Mouse (Mus musculus) cerebellum, postnatal 10 days (tissue): ENCODE data around the gene Atxn7l1.

ENCODE experiments used
- DNase-seq, 2 experiments: peaks; one replicate each; pipeline ENCODE4 v3.0.0; 2021; ENCODE audit warnings: mixed read lengths in 2 of 2

The Atxn7l1 gene

DNA sequence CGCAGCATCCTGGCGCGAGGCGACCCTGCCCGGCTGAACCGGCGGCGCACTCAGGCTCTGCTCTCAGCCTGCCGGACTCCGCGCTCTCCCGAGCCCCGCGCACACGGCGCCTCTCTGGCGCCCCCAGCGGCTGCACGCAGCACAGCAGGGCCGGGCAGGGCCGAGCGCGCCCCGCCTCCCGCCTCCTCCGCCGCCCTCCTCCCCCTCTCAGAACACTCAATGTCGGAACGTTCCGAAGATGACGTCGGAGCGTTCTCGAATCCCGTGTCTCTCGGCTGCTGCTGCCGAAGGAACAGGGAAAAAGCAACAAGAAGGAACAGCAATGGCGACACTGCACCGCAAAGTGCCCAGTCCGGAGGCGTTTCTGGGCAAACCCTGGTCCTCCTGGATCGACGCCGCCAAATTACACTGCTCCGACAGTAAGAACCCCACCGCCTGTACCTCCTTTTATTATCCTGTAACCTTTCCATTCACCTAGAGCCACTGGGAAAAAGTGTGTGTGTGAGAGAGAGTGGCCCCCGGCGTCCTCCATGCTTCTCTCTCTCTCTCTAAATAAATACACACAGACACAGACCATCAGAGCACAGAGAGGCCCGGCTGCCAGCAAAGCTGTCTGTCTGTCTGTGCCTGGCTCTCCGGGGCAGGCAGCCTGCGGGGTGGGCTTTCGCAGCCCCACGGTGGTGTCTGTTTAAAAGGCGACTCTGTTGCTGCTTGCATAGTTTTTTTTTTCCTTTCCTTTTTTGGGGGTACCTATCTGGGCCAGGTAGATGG lies at the start of gene Atxn7l1:
Gene Atxn7l1, plus strand, starts transcription at position 197 of the 771 bp plus-strand sequence.
- peak; percentile 96 for DNase-seq

- no peak for DNase-seq
These were observed 45.9 kb upstream of the Atxn7l1 start for GRCm38 (mm10) chr12:33101627-33102026.

DNA sequence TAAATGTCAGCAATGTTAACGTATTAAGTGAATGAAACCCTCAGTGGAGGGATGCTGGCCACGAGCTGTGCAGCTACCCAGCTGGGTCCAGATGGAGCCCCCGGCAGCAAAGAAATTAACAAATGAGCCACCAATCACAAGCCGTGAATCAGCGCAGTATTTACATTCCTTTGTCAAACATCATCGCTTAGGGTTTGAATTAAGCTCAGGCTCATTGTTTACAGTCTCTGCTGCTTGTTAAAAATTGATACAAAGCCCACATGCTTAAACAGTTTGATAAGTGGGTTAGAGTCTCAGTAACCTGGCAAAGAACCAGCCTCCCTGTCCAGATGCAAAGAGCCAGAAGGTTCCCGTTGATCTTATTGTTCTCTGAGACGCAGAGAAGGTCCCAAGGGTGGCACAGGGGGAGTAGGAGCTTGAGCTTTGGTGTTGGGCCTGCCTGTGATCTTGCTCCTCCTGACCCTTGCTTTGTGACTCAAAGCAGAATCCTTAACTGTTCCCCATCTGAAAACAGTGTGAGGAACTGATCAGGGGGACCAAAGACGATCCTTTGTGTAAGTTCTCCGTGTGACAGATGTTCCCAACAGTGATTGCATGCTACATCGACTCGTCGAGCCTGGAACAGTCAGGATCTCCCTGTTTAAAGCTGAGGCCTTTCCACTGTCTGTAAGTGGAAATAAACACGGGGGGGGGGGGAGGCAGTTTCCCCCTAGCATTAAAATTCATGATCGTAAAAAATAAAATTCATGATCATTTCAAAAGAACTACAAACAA lies 45.0 kb upstream of the Atxn7l1 start:
- DNase-seq: no peak

- DNase-seq: peak; percentile 40 to 49
These were observed 41.8 kb upstream of the Atxn7l1 start for GRCm38 (mm10) chr12:33105724-33106123.

DNA sequence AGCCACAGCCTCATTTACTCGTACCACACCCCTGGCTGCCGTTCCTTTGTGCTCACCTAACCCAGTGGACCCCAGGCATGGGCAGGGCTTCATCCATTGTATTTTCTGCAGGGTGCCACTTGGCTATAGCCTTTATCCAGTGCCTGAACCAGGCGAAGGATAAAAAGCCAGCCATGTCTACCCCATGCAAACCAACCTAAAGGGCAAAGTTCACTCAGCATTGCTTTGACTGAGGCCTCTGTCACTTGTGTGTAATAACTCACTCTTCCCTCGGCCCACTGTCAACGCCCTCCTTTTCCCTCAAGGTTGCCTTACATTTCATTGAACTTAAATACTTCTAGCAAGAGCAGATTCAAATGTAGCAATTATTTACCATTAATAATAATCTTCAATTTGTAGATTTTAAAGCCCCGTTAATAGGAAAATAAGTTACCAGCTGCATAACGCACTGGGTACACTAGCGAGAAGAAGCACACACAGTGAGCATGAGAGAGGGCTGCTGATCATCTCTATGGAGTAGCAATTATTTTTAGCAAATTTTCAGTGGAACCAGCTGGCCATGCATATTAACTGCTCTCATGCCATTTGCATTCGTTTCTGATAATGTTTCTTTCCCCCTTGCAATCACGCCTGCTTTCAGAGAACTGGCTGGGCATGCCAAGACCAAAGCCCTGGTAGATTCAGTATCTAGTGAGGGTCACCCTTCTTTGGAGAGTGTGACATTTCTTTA lies 40.9 kb upstream of the Atxn7l1 start:
- no peak for DNase-seq

GRCm38 (mm10) chr12:33109531-33109930 lies 38.0 kb upstream of the Atxn7l1 start:
- DNase-seq: peak; percentile 48 to 49

DNA sequence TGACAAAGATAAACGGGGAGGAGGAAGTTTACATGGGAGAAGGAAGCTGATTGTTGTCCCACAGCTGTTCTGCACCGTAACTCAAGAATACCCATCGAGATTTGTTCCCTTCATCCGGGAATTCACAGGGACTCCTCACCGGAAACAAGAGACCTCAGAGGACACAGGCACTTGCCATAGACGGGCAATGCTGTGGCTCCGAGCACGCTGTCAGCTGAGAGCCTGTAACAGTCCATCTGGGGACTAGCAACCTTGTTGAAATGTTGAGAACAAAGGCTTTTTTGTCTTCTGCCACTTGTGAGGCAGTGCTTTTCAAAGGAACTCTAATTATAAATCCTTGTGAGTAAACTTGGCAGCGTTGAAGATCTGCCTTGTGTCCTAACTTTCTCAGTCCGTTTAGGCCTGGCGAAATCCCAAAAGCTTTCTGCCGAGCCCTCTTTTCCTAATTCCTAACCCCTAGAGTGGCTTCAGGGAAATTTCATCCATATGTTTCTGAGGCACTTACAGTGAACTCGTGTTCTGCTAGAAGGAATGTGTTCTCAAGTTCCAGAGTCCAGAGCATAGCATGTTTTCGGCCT lies 36.5 kb upstream of the Atxn7l1 start:
- peak; percentile 38 to 48 for DNase-seq

DNA sequence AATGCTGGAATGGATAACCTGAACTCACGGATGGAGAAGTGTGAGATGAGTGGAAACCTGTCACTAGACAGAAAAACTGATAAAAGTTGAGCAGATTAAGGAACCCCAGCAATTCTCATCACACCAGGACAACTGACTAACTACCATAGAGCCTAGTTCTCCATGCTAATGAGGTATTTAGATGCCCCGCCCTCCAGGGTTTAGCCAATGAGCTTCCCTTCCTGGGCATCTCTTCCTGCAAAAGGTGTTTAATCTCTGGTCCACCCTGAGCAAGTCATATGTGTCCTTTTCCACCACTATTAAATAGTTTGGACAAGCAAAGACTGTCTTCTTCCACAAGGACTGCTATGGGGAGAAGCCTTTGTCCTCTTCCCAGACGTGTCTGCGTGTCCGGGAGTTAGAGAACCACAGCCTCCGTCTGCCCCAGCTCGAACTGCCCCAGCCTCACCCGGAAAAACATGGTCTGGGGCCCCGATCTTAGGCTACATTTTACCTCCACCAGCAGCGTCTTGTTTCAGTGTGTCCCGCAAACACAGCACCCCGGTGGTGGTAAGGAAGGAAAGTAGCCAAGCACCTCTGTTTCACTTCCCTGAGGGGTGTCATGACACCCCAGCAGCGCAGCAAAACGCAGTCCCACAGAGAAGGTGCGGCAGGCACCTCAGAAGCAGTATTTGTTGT lies 28.7 kb upstream of the Atxn7l1 start:
- DNase-seq: no peak

DNA sequence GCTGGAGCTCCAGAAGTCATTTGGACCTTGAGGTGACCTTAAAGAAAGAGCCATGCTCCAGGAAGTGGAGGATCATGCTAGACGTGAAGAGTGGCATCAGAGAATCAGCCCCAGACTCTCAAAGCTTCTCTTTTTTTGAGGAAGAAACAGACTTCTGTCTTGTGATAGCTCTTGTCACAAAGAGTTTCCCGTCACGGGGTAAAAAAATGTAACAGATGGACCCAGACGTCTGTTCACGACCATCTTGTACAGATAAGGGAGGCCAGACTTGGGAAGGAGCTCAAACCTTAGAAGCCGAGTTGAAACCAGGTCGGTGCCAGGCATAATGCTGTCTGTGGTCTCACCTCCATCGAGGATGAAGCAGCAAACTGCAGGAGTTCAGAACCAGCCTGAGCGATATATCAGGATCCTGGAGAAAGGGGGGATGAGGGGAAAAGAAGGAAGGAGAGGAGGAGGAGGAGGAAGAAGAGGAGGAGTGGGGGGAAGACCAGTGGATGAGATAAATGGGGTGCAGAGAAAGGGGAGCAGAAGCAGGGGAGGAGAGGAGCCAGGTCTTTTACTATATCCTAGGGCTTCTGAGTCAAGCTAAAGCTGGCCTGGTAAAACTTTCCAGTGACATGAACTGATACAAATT lies 21.8 kb upstream of the Atxn7l1 start:
- no peak for DNase-seq

GRCm38 (mm10) chr12:33126243-33126642 lies 21.2 kb upstream of the Atxn7l1 start:
- no peak for DNase-seq

DNA sequence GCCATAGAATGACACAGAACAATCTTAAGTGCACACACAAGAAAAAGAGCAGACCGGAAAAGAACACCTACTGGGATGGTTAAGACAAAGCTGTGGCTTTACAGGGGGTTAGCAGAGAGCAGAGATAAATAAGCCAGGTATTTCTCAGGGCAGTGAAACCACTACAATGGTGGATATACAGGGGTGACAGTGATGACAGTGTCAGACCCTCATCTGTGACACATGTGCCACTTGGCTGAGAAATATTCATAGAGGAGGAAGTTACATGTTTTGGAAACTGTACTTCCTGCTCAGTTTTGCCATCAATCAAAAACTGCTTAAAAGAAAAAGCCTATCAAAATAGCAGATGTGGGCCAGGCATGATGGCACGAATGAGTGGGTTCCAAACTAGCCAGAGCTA lies 19.4 kb upstream of the Atxn7l1 start:
- no peak for DNase-seq

DNA sequence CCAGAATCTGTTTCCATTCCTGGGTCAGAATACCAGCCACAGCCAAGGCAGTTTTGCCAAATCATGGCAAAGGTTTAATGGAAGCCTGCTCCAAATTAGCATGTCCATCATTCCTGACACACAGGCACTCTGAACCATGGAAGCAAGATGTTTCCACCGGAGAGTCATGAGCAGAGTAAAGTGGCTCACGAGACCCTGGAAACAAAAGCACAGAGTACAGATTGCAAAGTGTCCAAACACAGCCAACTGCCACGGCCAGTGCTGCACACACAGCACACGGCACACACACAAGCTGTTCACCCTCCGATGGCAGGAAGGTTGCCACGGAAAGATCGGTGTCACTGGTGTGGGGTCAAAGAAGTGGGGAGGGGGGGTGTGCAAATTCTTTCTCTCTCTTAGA lies 18.8 kb upstream of the Atxn7l1 start:
- DNase-seq: no peak

DNA sequence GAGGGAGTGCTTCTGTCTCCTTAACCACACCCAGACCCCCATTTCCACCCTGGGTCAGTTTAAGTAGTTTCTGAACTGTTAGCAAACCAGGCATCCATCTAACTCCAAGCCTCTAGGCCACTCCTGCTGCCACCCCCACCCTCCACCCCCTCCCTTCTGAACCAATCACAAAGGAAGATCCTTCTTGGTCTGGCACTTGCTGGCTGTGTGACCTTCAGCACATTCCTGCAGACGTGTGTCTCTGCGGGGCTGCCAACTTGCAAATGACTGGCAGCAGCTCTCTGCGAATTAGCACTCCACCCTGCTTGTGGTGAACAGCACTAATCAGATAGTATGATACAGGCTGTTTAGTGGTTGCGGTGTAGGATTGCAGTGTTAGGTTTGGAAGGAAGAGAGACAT lies 18.1 kb upstream of the Atxn7l1 start:
- DNase-seq: no peak

GRCm38 (mm10) chr12:33130401-33130800 lies 17.1 kb upstream of the Atxn7l1 start:
- no peak for DNase-seq

GRCm38 (mm10) chr12:33131796-33132195 lies 15.7 kb upstream of the Atxn7l1 start:
- DNase-seq: no peak

- DNase-seq: no peak
These were observed 9.6 kb upstream of the Atxn7l1 start for GRCm38 (mm10) chr12:33137857-33138256.

DNA sequence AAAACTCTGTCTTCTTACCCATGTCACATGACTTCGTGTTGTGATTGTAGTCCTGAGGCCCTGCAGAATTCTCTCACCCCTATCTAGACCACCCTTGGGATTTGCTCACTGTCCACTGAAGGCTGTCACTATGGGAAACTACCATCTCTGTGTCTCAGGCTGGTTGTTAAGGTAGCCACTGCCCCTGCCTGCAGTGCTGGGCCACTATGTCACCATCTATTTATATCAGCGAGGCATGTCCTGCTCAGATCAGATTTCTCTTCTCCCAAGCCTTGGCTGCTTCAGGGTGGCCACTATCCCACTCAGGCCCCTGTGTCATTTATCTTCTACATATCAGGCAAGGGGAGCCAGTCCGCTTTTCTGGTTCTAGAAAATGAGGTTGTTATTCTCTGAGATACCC lies 8.4 kb upstream of the Atxn7l1 start:
- DNase-seq: no peak

DNA sequence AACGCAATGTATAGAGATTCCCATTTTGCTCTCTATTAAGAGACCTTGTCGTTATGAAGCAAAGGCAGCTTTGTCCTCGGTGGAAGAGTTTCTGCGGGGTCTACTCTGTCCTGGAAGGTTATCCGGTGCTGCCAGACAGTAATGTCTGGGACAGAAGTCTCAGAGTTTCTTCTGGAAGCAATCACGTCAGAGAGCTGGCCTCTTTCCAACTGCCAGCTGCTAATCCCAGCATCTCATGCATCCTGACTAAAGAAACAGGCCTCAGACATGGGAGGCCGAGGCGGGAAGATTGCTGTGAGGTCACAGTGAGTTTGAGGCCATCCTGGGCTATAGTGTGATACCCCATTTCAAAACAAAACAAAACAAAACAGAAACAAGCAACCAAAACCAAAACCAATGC lies 3.0 kb upstream of the Atxn7l1 start:
- peak in 1 of 2 experiments; percentile 33 for DNase-seq

DNA sequence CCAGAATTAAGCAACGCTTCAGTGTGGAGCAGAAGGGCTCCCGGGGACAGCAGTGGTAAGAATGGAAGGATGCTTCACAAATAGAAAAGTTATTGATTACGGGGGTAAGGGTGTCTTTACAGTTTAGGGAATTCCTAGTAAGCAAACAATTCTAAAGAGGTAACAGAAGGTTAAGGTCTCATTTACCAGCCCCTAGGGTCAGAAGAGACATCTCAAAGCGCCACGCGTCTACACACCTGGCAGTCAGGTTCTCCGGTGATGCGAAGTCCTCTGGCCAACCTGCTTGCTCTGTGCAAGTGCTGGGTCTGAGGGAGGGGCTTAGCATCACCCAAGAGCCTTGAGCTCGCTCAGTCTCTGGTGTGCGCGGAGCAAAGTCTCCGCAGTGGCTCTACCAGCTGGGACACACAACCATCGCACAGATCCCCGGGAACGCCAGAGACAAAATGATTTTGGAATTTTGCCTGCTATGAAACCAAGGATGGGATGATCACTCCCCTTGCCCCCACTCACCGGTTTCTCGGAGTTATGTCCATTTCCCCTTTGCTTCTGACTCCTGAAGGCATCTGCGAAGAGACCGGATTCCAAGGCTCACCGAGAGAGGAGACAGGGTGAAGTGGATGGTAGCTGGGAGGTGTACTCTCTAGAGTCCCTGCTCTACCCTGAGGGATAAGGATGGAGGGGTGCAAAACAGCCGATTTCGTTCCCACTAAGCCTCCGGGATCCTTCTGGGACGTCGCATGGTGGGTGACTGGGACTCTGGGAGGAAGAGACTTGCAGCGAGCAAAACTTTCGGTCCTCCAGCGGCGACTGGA lies 665 bp upstream of the Atxn7l1 start:
- DNase-seq: no peak

DNA sequence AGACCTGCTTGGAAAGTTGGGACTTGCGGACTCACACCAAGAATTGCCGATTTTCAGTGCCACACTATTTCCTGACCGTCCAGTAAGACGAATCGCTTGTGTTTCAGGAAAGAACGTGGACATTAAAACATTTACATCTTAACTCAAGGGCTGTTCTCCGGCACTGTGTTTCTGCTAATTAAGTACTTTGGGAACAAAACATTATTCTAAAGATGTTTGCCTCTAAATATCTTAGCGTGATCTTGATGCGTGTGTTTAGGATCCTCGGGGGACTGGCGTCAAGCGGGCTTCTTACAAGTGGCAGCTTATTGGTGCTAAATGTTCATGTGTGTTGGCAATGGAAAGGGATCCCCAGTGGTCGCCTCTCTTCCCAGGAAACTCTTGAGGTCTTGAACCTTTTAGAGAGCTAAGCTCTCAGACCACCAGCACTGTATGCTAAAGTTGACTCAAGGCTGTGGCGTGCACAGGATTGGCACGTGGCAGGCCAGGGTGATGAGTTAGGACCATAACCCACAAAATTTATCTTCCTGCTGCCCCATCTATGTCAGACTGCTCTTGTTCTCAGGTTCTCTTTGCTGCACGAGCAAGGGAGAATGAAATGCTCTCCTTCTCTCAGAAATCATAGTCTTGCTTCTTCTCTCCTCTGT lies 2.2 kb downstream of the Atxn7l1 start:
- DNase-seq: no peak

DNA sequence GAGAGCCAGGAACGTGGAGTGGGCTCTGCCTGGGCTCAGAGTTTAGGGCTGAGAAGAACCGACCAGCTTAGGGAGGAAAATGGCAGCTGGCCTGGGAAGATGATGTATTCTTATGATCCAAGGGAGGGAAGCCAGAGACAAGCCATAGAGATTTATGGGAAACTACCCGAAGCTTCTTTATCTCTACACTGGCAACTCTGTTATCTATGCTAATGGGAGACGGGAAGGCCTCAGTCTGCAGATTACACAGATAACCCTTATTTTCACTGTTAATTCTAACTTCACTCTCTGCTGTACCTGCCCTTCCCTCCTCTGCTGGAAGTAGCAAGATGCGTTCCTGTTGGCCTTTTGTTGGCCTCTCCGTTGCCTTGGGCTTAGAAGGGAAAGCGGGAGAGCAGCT lies 5.6 kb downstream of the Atxn7l1 start:
- DNase-seq: no peak
